Mouse (Mus musculus) adrenal gland, postnatal 14 days (tissue): ENCODE measurements at regions not wholly inside any gene's neighbourhood (a gene's known extent, or its start where the extent isn't known, plus 50 kb on each side); places are given as distances from the start of the nearest gene placed in this dataset.

Experiments used
- DNase-seq: peaks from one replicate; pipeline ENCODE4 v3.0.0; 2021; ENCODE audit warnings: mixed read lengths

DNA sequence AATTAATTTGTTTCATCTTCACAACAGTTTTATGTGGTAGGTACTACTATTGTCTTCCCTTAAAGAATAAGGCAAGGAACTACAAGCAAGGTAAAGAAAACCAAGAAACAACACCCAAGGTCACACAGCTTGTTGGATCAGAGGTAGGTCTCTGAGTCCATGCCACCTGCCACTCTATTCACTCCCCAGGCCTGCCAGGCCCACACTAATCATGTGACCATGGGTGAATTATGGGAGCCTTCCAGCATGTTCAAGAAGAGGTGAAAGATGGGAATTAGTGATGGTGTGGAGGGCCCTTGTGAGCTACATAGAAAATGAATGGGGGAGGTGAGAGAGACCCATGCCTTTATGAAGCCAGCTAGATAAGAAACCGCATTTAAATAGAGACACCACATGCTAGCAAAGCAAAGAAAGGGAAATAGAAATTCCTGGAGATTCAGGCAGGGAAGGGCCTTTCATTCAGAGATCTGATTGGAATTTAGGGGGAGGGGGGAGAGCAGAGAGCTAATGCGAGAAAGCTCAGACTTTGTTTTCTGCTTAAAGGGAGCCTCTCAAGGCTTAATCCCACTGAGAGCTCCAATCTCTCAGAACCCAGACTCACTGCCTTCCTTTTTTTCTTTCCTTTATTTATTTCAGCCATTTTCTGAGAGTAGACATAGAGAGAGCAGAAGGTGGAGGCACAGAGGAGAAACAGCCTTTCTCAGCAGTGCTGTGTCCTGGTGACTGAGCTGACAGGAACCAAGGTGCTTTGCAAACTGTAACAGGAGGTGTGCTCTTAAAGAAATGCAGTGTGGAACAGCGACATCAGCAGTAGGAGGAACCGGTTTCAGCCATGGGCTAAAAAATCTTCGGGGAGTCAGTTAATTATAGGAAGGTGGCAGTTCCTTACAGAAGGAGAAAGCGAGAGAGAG lies 160.0 kb downstream of the Spata19 start:
- DNase-seq, result no peak

GRCm38 (mm10) chr9:27557886-27558285 lies 161.3 kb downstream of the Spata19 start:
- no peak for DNase-seq

DNA sequence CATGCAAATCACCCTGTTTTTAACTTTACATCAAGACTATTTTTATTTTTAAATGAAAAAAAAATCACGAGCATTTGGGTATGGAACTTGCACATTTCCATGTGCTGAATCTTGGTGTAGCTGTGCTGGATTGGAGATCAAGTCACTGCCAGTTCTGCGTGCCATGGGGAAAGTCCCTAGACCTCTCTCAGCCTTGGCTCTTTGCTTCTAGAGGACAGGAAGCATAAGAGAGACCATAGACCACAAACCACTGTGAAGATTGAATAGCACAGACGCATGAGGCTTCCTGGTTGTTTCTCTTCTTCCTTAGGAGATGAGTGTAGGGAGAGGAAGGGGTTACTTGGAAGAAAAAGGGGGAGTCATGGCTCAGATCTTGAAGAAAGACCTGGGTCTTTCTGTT lies 161.7 kb downstream of the Spata19 start:
- no peak for DNase-seq

DNA sequence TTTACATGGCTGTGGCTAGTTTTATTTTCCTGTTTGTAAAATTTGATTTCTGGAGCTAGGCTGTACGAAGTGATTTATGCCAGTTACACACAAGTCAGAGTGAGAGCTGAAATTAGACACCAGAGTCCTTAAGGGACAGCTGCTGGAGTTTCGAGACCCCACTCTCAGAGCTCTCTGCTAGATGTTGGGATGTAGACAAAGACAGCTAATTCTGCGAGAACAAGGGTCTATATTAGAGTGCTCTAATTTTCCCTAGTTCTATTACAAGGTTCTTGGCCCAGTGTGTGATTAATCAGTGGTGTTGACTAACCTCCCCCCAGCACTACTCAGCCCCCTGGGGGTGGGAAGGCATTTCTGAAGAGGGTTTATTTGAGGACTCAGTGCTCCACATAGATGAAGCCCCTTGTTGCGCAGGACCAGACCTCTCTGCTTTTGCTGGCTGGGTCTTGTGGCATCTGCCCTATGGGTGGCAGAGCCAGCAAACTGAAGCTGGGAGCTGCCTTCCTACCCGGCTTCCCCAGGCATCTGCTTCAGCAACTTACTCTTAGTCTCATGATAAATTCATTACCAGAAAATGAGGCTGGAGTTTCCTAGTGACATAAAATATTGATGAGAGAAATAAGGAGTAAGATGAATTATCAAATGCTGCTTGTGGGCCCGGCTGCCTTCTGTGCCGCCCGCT lies 171.9 kb downstream of the Spata19 start:
- DNase-seq, result no peak

- no peak for DNase-seq
These were observed 172.4 kb downstream of the Spata19 start for GRCm38 (mm10) chr9:27569054-27569387.

DNA sequence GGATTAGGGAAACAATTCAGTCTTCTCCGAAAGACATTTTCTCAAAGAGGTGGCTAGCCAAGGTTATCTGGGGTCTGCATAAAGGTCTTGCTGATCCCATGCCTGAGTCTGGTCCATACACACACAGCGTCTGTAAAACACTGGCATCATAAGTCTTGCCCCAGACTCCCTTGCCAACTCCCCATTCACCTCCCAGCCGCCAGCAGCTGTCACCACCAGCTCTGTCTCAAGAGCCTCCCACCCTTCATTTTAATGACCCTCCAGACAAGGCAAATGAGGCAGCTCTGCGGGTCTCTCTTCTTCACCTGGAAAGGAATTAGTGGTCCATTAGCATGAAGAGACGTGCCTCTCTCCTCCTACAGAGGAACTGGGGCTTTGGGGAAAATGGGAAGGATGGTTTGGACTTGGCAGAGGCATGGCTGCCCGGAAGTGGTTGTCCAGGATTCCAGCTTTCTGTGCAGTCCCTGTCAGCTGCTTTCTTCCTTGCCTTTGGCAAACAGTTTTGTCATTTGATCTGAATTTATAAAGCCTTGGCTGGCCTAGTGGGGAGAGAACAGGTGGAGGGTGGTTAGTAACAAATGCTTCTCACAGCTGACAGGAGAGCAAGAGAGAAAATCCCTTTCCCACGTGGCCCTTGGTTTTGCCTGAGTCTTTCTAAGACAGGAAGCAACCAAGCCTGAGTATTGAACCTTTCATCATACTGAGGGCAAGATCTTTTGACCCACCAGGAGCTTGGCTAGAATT lies 173.3 kb upstream of the Opcml start:
- no peak for DNase-seq

GRCm38 (mm10) chr9:27634901-27635300 lies 155.7 kb upstream of the Opcml start:
- DNase-seq, result no peak

DNA sequence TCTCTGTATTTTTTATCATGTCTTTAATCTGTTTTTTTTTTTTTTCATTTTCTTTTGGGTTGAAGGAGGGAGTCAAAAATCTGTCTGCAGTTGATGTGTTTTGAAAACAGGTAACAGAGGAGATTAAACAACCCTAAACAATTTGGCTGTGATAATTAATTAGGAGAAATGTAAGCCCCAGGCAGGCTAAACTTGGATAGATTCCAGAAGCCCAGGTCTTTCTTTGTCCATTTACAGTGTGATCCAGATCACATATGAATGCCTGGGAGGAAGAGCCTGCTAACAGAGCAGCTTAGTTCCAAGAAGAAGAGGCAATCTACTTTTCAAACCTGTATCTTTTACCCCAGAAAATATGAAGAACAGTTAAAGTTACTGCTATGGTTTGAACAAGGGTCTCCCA lies 150.0 kb upstream of the Opcml start:
- no peak for DNase-seq

DNA sequence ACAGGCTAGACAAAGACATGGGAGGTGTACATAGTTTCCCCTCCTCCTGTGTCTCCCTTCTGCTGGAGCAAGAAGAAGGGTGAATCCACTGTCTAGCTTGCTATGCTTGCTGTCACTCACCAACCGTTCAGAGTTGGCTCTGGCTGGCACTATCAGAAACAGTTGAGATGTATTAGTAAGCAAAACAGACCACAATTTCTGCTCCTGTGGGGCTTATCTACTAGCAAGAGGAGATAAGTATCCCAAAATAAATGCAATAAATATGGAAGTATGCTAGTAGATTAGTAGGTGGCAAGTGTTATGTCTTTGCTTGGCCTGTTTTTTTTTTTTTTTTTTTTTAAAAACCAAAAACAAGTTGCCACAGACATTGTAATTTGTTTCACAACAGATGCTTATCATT lies 147.3 kb upstream of the Opcml start:
- DNase-seq, result no peak

DNA sequence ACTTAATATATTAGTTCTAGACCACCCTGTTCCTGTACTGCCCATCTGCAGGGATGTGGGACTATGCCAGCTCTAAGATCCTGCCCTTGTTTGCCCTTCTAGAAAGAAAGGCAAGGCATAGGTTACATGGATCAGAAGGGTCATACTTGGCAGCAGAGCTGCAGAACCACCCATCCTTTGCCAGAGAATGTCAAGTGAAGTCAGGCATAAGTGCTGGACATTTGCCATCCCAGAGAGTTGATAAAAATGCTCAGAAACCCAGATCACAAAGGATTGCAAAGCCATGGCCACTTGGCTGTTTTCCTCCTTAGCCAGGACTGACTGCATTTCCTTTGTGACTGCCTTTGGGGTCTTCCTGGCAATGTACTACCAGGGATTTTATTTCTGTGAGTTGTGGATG lies 146.7 kb upstream of the Opcml start:
- no peak for DNase-seq

- DNase-seq, result no peak
These were observed 145.1 kb upstream of the Opcml start for GRCm38 (mm10) chr9:27645435-27645834.

GRCm38 (mm10) chr9:27646100-27646499 lies 144.5 kb upstream of the Opcml start:
- no peak for DNase-seq

GRCm38 (mm10) chr9:27646956-27647355 lies 143.6 kb upstream of the Opcml start:
- DNase-seq, result no peak

DNA sequence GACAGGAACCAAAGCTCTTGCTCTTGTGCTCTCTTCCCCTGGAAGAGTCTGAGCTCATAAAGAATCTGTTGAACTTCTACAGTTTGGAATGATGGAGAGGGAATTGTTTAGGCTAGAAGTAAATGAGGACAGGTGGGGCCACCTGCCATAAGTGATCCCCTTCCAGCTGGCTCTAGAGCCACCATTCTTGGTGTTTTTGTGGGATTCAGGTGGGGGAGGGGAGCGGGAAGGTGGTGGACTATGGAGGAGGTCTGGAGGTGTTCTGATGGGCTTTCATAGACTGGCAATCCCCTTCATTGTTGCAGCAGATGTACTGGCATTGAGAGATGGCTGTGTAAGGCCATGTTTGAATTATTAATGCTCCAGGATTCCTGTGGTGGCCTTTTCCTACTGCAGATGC lies 132.6 kb upstream of the Opcml start:
- no peak for DNase-seq

DNA sequence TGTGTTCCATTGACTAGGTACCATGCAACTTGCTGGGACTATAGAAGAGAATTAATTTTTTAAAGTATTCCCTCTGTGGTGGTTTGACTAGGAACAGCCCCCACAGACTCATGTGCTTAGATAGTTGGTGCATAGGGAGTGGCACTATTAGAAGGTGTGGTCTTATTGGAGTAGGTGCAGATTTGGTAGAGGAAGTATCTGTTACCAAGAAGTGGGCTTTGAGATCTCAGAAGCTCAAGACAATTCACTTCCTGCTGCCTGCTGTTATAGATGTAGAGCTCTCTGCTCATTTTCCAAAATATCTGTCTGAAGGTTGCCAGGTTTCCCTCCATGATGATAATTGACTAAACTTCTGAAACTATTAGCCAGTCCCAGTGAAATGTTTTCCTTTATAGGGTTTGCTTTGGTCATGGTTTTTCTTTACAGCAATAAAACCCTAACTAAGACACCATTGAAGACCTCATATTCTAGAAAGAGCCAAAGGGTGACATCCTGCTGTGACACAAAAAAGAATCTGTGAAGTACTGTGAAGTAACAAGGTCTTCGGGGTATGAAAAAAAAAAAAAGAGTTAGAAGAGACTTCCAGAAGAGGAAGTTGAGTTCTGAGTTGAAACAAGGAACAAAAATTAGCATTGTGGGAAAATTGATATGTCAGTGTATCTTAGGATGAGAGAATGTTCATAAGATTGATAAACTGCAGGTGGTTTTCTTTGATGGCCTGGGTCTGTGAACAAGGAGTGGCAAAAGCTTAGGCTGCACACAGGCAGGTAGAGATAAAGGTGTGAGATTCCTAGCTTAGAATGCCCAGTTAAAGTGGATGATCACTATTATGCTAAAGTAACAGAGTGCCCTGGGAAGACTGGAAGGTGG lies 128.9 kb upstream of the Opcml start:
- no peak for DNase-seq

DNA sequence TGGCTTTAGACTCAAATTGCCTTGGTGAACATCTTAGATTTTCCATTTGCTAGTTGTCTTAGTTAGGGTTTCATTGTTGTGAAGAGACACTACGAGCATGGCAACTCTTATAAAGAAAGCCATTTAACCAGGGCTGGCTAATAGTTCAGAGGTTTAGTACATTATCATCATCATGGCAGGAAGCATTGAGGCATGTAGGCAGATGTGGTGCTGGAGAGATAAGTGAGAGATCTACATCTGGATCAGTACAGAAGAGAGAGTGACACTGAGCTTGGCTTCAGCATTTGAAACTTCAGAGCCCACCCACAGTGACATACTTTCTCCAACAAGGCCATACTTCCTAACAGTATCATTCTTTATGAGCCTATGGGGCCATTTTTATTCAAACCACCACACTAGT lies 127.3 kb upstream of the Opcml start:
- no peak for DNase-seq

GRCm38 (mm10) chr9:27665659-27666058 lies 124.9 kb upstream of the Opcml start:
- no peak for DNase-seq

GRCm38 (mm10) chr9:27670032-27670740 lies 120.4 kb upstream of the Opcml start:
- DNase-seq, result no peak

DNA sequence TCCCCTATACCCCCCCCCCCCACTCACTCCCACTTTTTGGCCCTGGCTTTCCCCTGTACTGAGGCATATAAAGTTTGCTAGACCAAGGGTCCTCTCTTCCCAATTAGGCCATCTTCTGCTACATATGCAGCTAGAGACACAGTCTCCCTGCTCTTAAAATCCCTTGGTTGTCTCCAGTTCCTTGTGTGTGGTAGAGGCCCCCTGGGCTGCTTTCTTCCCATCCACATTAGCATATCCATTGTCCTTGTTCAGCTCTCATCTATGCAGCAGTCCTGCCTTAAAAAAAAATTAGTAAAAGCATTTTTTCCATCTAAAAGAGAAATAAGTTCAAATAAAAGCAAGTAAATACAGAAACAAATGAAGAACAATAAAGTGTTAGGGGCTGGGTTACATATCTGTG lies 105.2 kb upstream of the Opcml start:
- no peak for DNase-seq

GRCm38 (mm10) chr9:27691616-27692015 lies 99.0 kb upstream of the Opcml start:
- no peak for DNase-seq

DNA sequence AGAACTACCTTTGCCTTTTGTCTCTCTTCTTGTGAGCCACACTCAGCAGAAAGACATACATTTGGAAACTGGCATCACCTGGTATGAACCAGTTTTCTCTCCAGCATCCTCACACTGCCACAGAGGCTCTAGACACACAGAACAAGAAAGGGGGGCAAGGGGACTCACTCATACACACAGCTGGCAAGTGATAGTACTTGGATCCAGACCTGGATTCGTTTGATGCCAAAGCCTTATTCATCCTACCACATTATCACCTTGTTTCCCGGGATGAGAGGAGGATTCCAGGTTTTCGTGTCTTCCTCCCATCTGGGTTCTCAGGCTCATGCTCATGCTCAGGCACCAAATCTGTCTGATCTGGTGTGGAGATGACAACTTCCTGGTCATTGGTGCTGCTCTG lies 97.8 kb upstream of the Opcml start:
- DNase-seq, result no peak
